Mouse (Mus musculus) G1E (cell line): ENCODE data around the gene Gnat1. TPM values are rescaled to one million over a fixed set of nuclear protein-coding genes. Genes with fewer than 3 reads are reported as not detected.

Experiments
- ATAC-seq: 2 replicates; pipeline ENCODE4 v1.8.0; 2016; ENCODE audit warnings: mild to moderate bottlenecking; ENCODE audit not compliant: insufficient number of reproducible peaks, poor library complexity, low FRiP score, severe bottlenecking; ENCODE audit errors: extremely low read depth
- DNase-seq: peaks from one replicate; pipeline ENCODE4 v3.0.0; 2012; ENCODE audit warnings: low spot score
- H3K27me3 ChIP-seq: 2 replicates; pipeline ENCODE4 v1.6.1; 2012; ENCODE audit warnings: mild to moderate bottlenecking, low read length, inconsistent platforms; ENCODE audit not compliant: insufficient read depth
- H3K36me3 ChIP-seq: replicated peaks from 2 replicates; pipeline ENCODE3; 2012; ENCODE audit warnings: mild to moderate bottlenecking, inconsistent platforms
- H3K4me1 ChIP-seq: 2 replicates; pipeline ENCODE4 v1.6.1; 2012; ENCODE audit warnings: low read depth, low read length, inconsistent platforms, mixed read lengths; ENCODE audit not compliant: insufficient read depth
- H3K4me3 ChIP-seq: 2 replicates; pipeline ENCODE4 v1.5.1; 2012; ENCODE audit warnings: low read depth, mild to moderate bottlenecking, inconsistent platforms, low read length, moderate library complexity, mixed read lengths
- H3K9me3 ChIP-seq: replicated peaks from 2 replicates; pipeline ENCODE4 v1.6.1; 2012; ENCODE audit warnings: inconsistent platforms
- CTCF ChIP-seq: IDR thresholded peaks from 2 replicates; pipeline ENCODE4 v1.5.1; 2012; ENCODE audit warnings: low read depth, low read length, inconsistent platforms, mixed read lengths
- GATA1 ChIP-seq: IDR thresholded peaks from 2 replicates; pipeline ENCODE4 v1.6.1; 2012; ENCODE audit warnings: borderline replicate concordance, low read length, inconsistent platforms, mixed read lengths
- GATA2 ChIP-seq: IDR thresholded peaks from 2 replicates; pipeline ENCODE4 v1.6.1; 2012; ENCODE audit warnings: low read depth, low read length, inconsistent platforms, borderline replicate concordance
- POLR2AphosphoS5 ChIP-seq: IDR thresholded peaks from 2 replicates; pipeline ENCODE4 v1.6.1; 2012; ENCODE audit warnings: low read depth, low read length, inconsistent platforms; ENCODE audit not compliant: insufficient replicate concordance
- TAL1 ChIP-seq: conservative IDR thresholded peaks from 2 replicates; pipeline ENCODE4 v1.6.1; 2012; ENCODE audit warnings: low read depth, low read length, inconsistent platforms, mixed read lengths
- polyA plus RNA-seq: library from polyadenylated mRNA; stranded (reverse); fragments of >175 nt; gene quantifications from 2 replicates; pipeline ENCODE4 v1.2.3, GENCODE M21; 2012
- total RNA-seq, 2 experiments: library from RNA; stranded (forward) in 1 of 2; stranded (reverse) in 1 of 2; fragments of 200-1000 nt in 1 of 2; fragments of >200 nt in 1 of 2; fragmentation: Nextera tagmentation in 1 of 2; gene quantifications; 2 replicates each; pipeline ENCODE4 v1.2.3; 2014 to 2017

Gnat1 gene
- total RNA-seq (2014; fragmentation: Nextera tagmentation) (not detected in 2 replicates), total RNA-seq (2017) (0.05 TPM in 1 of 2 replicates, not detected in the other), polyA plus RNA-seq (not detected in 2 replicates)

- Histone ChIP-seq H3K4me3 (no peak within 1 kb of the TSS), H3K9me3 (no peaks in the 10 kb centered on the region), H3K4me1 (peaks cover 19% of the 10 kb centered on the region), H3K36me3 (no peaks in the 10 kb centered on the region), H3K27me3 (peaks cover 72% of the 10 kb centered on the region)
- ATAC-seq: no peak
- DNase-seq: no peak
- TF ChIP-seq GATA1 (no peak), POLR2AphosphoS5 (no peak), TAL1 (no peak), GATA2 (no peak), CTCF (no peak)
These were observed at the start of gene Gnat1 for GRCm38 (mm10) chr9:107679501-107679900. Gnat1 (minus strand) TSS chr9:107679712.

- H3K9me3 ChIP-seq: no peaks in the 10 kb centered on the region
- H3K36me3 ChIP-seq: no peaks in the 10 kb centered on the region
- peaks cover 31% of the 10 kb centered on the region for H3K4me1 ChIP-seq
- no peak for DNase-seq
- TF ChIP-seq POLR2AphosphoS5 (no peak), TAL1 (no peak)
- ATAC-seq: no peak
- H3K27me3 ChIP-seq: peaks cover 70% of the 10 kb centered on the region
- no peak overlapping the region for H3K4me3 ChIP-seq
These were observed 49.6 kb upstream of the Gnat1 start for GRCm38 (mm10) chr9:107728919-107729670.

- no peak for TF ChIP-seq TAL1
- no peak for TF ChIP-seq CTCF
- no peak for TF ChIP-seq GATA2
- TF ChIP-seq POLR2AphosphoS5: no peak
- TF ChIP-seq GATA1: no peak
- Histone ChIP-seq H3K27me3 (peaks cover 81% of the 10 kb centered on the region), H3K4me1 (peaks cover 45% of the 10 kb centered on the region), H3K9me3 (no peaks in the 10 kb centered on the region), H3K36me3 (no peaks in the 10 kb centered on the region), H3K4me3 (no peak overlapping the region)
- DNase-seq (no peak), ATAC-seq (no peak)
These were observed 47.5 kb upstream of the Gnat1 start for GRCm38 (mm10) chr9:107727041-107727440.

GRCm38 (mm10) chr9:107724796-107725195 lies 45.3 kb upstream of the Gnat1 start:
- Histone ChIP-seq H3K4me3 (no peak overlapping the region), H3K9me3 (no peaks in the 10 kb centered on the region), H3K27me3 (peaks cover 86% of the 10 kb centered on the region), H3K4me1 (peaks cover 53% of the 10 kb centered on the region), H3K36me3 (no peaks in the 10 kb centered on the region)
- DNase-seq: no peak
- ATAC-seq: no peak
- no peak for TF ChIP-seq TAL1
- TF ChIP-seq CTCF: no peak
- no peak for TF ChIP-seq GATA2
- TF ChIP-seq POLR2AphosphoS5: no peak
- TF ChIP-seq GATA1: no peak

GRCm38 (mm10) chr9:107723794-107724531 lies 44.5 kb upstream of the Gnat1 start:
- peak; percentile 37 for DNase-seq
- Histone ChIP-seq H3K9me3 (no peaks in the 10 kb centered on the region), H3K4me1 (peaks cover 52% of the 10 kb centered on the region), H3K36me3 (no peaks in the 10 kb centered on the region), H3K27me3 (peaks cover 88% of the 10 kb centered on the region), H3K4me3 (peak overlapping the region; percentile 25; the same call in 1 of the 2 replicates)
- TF ChIP-seq GATA1 (no peak), POLR2AphosphoS5 (no peak), CTCF (no peak)
- no peak for ATAC-seq

- Histone ChIP-seq H3K9me3 (no peaks in the 10 kb centered on the region), H3K4me1 (peaks cover 45% of the 10 kb centered on the region), H3K36me3 (no peaks in the 10 kb centered on the region), H3K4me3 (peak overlapping the region; percentile 3; the same call in 1 of the 2 replicates), H3K27me3 (peaks cover 86% of the 10 kb centered on the region)
- ATAC-seq (no peak), DNase-seq (no peak)
- no peak for TF ChIP-seq GATA1
- no peak for TF ChIP-seq CTCF
- no peak; the same call in 1 of the 2 replicates for TF ChIP-seq TAL1
- no peak for TF ChIP-seq GATA2
- TF ChIP-seq POLR2AphosphoS5: no peak
These were observed 43.8 kb upstream of the Gnat1 start for GRCm38 (mm10) chr9:107723292-107723691.
